Mouse (Mus musculus) liver, postnatal 0 days (tissue): ENCODE measurements at regions not wholly inside any gene's neighbourhood (a gene's known extent, or its start where the extent isn't known, plus 50 kb on each side); places are given as distances from the start of the nearest gene placed in this dataset.

ENCODE experiments used
- CTCF ChIP-seq: sonication (generic); IDR thresholded peaks from 2 replicates; pipeline ENCODE4 v1.5.1; 2016; ENCODE audit warnings: antibody characterized with exemption, low read depth
- EP300 ChIP-seq: IDR thresholded peaks from 2 replicates; pipeline ENCODE4 v1.6.1; 2016; ENCODE audit warnings: antibody characterized with exemption, low read depth, mild to moderate bottlenecking

- TF ChIP-seq CTCF (no peak), EP300 (no peak)
These were observed 183.2 kb downstream of the Gm10260 start for GRCm38 (mm10) chr13:97577081-97577785.
